Mouse (Mus musculus) embryonic facial prominence, embryonic 11.5 days (tissue): ENCODE measurements at regions not wholly inside any gene's neighbourhood (a gene's known extent, or its start where the extent isn't known, plus 50 kb on each side); places are given as distances from the start of the nearest gene placed in this dataset.
"Not testable (repeated sequence)": the region's sequence is repeated elsewhere in the genome, so short reads cannot be mapped to it uniquely, and the experiment has no call there.

Experiments used
- ATAC-seq: fragments of 200-750 bp; cut with Nextera tagmentation; replicated peaks from 2 replicates; pipeline ENCODE4 v1.8.0; 2017; ENCODE audit warnings: low read depth; ENCODE audit not compliant: insufficient number of reproducible peaks, low FRiP score, low TSS enrichment
- DNase-seq: peaks from one replicate; pipeline ENCODE4 v3.0.0-alpha.2; 2015; ENCODE audit warnings: low spot score
- H3K27ac ChIP-seq: fragments of 300-500 bp; sonication (generic); replicated peaks from 2 replicates; pipeline ENCODE4 v1.5.1; 2014; ENCODE audit warnings: mild to moderate bottlenecking, low read depth, low read length, control low read depth
- H3K27me3 ChIP-seq: fragments of 300-500 bp; sonication (generic); 2 replicates; pipeline ENCODE4 v1.6.1; 2014; ENCODE audit warnings: mild to moderate bottlenecking, low read length, moderate library complexity, mixed read lengths; ENCODE audit not compliant: control insufficient read depth, insufficient read depth
- H3K36me3 ChIP-seq: fragments of 300-500 bp; sonication (generic); replicated peaks from 2 replicates; pipeline ENCODE4 v1.6.1; 2014; ENCODE audit warnings: low read depth, mild to moderate bottlenecking, low read length, moderate library complexity, mixed read lengths; ENCODE audit not compliant: control insufficient read depth, insufficient read depth
- H3K4me1 ChIP-seq: fragments of 300-500 bp; sonication (generic); 2 replicates; pipeline ENCODE4 v1.6.1; 2014; ENCODE audit warnings: low read length, mixed read lengths; ENCODE audit not compliant: control insufficient read depth, insufficient read depth
- H3K4me2 ChIP-seq: fragments of 300-500 bp; sonication (generic); 2 replicates; pipeline ENCODE4 v1.6.1; 2014; ENCODE audit warnings: low read depth, mild to moderate bottlenecking, control low read depth, low read length, moderate library complexity
- H3K4me3 ChIP-seq: fragments of 300-500 bp; sonication (generic); 2 replicates; pipeline ENCODE4 v1.5.1; 2014; ENCODE audit warnings: low read depth, low read length, control low read depth
- H3K9ac ChIP-seq: fragments of 300-500 bp; sonication (generic); replicated peaks from 2 replicates; pipeline ENCODE4 v1.6.1; 2014; ENCODE audit warnings: mild to moderate bottlenecking, control low read depth, low read length
- H3K9me3 ChIP-seq: fragments of 300-500 bp; sonication (generic); replicated peaks from 2 replicates; pipeline ENCODE4 v1.6.1; 2016; ENCODE audit warnings: mild to moderate bottlenecking, low read length, inconsistent platforms, mixed read lengths; ENCODE audit not compliant: control insufficient read depth
- WGBS: fragments of 180-500 bp; shearing (Covaris S2); extraction: QIAGEN DNeasy Blood & Tissue Kit; methylation state at CpG from one replicate; pipeline ENCODE4 v1.1.7; 2014; 5-methylcytosine and 5-hydroxymethylcytosine counted together

- ATAC-seq, H3K27me3 ChIP-seq, H3K27ac ChIP-seq: not testable (repeated sequence)
Observed at GRCm38 (mm10) chr15:84616880-84617279, 52.5 kb upstream of the Prr5 start.

GRCm38 (mm10) chr15:84613536-84614527 is 55.6 kb upstream of the Prr5 start:
- 50% methylated on average over 17 of the region's 17 CpGs for WGBS
- Histone ChIP-seq H3K4me2 (no peak overlapping the region), H3K4me1 (peaks cover 3% of the 10 kb centered on the region; the same call in 1 of the 2 replicates), H3K27me3 (no peaks in the 10 kb centered on the region; the same call in 1 of the 2 replicates), H3K36me3 (no peaks in the 10 kb centered on the region), H3K9me3 (no peaks in the 10 kb centered on the region), H3K9ac (0 out of 2 replicates have a peak overlapping the region, but pooled peaks have one; percentile 6), H3K4me3 (no peak overlapping the region), H3K27ac (no peak overlapping the region)
- DNase-seq (peak; percentile 92), ATAC-seq (peak; percentile 60)

More at GRCm38 (mm10) chr15:84616880-84617279, 52.5 kb upstream of the Prr5 start:
- H3K4me2 ChIP-seq, H3K4me1 ChIP-seq, H3K36me3 ChIP-seq, H3K9ac ChIP-seq, H3K9me3 ChIP-seq, H3K4me3 ChIP-seq: not testable (repeated sequence)
- DNase-seq = peak; percentile 83
- WGBS = 8% methylated on average over 8 of the region's 8 CpGs

- Histone ChIP-seq H3K4me1 (peaks cover 3% of the 10 kb centered on the region; the same call in 1 of the 2 replicates), H3K9me3 (no peaks in the 10 kb centered on the region), H3K36me3 (no peaks in the 10 kb centered on the region), H3K27ac (no peak overlapping the region), H3K4me2 (no peak overlapping the region), H3K27me3 (no peaks in the 10 kb centered on the region; the same call in 1 of the 2 replicates), H3K9ac (no peak overlapping the region), H3K4me3 (no peak overlapping the region)
- 22% methylated on average over 2 of the region's 2 CpGs for WGBS
- no peak for DNase-seq
- ATAC-seq = no peak
Observed at GRCm38 (mm10) chr15:84612961-84613360, 55.3 kb upstream of the Rtl6 start.

- Histone ChIP-seq H3K9ac (no peak overlapping the region), H3K27ac (no peak overlapping the region), H3K27me3 (no peaks in the 10 kb centered on the region; the same call in 1 of the 2 replicates), H3K9me3 (no peaks in the 10 kb centered on the region), H3K4me3 (no peak overlapping the region), H3K36me3 (no peaks in the 10 kb centered on the region), H3K4me2 (no peak overlapping the region), H3K4me1 (peaks cover 3% of the 10 kb centered on the region; the same call in 1 of the 2 replicates)
- WGBS = 66% methylated on average over 15 of the region's 15 CpGs
- ATAC-seq (no peak), DNase-seq (no peak)
Observed at GRCm38 (mm10) chr15:84609825-84610442, 52.3 kb upstream of the Rtl6 start.

- Histone ChIP-seq H3K4me2 (no peak overlapping the region), H3K4me3 (no peak overlapping the region), H3K27ac (no peak overlapping the region), H3K9me3 (no peaks in the 10 kb centered on the region), H3K4me1 (peaks cover 3% of the 10 kb centered on the region; the same call in 1 of the 2 replicates), H3K27me3 (no peaks in the 10 kb centered on the region; the same call in 1 of the 2 replicates), H3K9ac (no peak overlapping the region), H3K36me3 (no peaks in the 10 kb centered on the region)
- 90% methylated on average over 5 of the region's 5 CpGs for WGBS
- DNase-seq (no peak), ATAC-seq (no peak)
Observed at GRCm38 (mm10) chr15:84609063-84609462, 51.4 kb upstream of the Rtl6 start.
